Mouse (Mus musculus) 3134 (cell line): ENCODE measurements at regions not wholly inside any gene's neighbourhood (a gene's known extent, or its start where the extent isn't known, plus 50 kb on each side); places are given as distances from the start of the nearest gene placed in this dataset.

Experiments
- DNase-seq: peaks from one replicate; pipeline ENCODE4 v3.0.0-alpha.2; 2011; ENCODE audit warnings: low spot score; ENCODE audit not compliant: insufficient read length; ENCODE audit errors: extremely low read depth

DNA sequence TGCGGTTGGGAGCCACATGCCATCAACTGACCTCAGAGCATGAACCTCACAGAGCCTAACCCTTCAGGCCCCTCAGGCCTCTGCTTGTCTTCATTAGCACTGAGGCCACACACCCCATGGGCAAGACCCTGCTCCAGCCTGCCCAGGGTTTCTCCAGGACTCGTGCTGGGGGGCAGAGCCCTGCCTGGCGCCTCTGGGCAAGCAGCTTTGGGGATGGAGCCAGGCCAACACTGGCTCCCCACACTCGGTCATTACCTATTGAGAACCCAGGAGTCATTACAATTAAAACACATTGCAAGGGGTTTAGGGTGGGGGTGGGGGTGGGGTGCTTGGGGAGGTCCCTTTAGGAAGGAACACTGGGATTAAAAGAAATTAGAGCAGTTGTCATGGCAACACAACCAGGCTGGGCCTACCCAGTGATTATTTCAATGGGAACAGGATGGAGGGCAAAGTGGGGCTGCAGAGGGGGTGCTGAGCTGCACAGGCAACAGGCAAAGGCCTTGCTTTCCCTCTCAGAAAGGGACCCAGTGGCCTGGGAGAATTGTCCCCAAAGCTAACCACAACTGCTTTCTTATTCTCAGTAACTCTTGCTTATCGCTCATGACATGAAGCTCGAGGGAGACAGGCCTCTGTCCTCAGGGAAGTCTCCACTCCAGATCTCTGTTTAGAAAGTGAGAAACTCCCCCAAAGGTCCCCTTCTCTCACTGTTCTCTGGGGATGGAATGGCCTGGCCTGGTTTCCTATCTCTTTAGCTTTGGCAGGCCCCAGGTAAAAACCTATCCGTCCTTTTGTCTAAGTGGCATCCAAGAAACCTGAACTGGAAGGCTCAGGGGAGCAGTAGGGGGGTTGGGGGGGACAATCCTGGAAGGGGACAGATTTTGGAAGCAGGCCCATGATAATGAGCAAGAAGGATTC lies 235.0 kb downstream of the Sox9 start:
- no peak for DNase-seq

DNA sequence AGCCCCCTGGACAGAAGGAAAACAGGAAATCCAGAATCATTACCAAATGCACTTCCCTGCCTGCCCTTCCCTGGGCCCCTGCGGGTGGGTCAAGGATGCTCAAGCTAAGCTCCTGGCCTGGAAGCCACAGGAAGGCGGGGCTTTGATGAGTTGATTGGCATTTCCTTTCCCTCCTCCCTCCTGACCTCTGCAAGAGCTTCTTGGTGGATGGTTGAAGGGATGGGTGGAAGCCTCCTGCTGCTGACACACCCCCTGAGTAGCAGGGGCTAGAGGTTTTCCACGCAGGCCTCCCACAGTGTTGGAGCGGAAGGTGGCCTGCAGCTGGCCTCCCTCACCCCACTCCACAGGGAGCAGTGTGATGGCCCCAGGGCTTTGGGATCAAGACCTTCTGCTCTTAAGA lies 239.5 kb downstream of the Sox9 start:
- no peak for DNase-seq

DNA sequence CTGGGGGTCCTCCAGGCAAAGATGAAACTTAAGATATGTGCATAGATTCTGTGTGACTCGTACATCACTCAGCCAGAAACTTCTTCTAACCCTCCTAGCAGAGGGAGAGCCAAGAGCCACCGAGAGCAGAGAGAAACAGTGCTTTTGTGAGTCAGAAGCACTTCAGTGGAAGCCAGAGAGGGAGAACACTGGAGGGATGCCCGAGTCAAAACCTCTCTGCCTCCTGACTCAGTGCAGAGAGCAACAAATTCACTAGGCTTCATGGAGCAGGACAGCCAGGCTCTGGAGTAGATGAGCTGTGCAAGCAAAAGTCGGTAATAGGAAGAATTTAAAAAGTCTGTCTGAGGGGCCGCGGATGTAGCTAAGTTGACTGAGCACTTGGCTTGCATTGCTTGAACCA lies 245.0 kb downstream of the Sox9 start:
- peak; percentile 64 for DNase-seq

DNA sequence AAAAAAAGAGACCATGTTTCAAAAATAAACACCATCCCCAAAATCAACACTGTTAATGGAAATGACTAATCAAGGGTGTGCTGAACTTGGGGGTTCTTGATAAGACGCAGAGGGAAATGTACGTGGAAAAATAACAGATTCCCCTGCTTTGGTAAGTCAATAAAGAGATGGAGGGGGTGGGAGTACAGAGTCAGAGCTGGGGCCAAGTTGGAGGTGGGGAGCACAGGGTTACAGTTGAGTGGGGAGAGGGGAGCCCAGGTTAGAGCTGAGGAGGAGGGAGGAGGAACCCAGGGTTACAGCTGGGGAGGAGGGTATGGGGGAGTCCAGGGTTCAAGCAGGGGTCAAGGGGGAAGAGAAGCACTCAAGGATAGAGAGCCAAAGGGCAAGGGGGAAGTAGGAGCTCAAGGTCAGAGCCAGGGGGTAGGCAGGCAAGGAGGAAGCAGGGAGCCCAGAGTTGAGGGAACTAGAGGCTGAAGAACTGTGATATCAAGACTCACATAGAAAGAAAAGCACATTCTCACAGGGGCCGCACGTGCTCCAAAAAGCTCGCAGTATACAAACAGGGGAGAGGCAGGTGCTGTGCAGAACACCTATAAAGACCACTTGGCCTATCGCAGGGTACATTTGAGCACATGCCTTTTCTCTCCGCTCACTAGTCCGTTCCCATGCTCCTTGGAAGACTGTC lies 246.4 kb downstream of the Sox9 start:
- no peak for DNase-seq

DNA sequence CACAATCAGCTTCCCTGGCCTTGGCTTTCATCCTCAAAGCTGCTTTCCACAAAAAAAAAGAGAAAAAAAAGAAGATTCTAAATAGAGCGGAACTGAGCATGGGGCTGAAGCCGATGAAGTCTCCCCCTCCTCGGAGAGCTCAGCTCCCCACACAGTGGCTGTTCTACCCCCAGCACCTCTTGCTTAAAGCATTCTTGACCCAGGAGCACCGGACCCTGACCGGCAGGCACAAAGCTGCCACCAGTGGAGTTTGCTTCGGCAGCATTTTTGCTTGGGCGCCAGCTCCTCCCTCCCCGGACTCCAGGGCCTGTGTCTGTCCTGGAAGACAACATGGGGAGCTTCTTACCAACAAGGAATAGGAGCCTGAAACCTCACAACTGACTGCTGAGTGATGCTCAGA lies 249.4 kb downstream of the Sox9 start:
- no peak for DNase-seq

DNA sequence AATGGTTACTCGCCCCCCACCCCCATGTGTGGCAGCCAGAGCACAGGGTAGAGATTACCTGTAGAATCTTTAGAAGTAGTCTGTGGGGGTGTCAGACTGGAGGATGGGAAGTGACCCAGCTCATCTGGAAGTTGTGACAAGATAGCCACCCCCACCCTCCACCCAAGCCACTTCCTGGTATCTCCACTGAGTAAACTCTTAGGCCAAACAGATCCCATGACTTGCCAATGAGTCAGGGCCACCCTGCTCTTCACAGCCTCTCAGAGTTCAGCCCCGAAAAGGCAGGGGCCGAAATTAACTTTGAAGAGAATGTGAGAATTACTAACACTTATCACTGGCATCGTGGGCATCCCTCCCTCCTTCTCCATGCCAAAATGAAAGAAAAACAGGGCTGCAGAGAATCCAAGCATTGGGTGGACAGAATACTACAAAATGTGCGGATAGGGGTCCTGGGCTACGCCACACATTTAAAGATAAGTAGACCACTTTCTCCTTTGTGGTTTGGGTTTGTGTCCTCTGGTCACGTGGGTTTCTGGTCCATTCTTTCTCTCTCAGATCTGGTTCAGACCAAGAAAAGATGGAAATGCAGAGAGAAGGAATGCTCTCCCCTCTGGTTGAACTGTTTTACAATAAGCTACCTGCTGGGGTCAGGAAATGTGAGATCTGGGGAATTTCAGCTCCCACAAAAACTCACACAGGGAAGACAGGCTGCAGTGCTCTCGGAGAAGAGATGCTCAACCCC lies 250.6 kb downstream of the Sox9 start:
- DNase-seq = peak; percentile 55

DNA sequence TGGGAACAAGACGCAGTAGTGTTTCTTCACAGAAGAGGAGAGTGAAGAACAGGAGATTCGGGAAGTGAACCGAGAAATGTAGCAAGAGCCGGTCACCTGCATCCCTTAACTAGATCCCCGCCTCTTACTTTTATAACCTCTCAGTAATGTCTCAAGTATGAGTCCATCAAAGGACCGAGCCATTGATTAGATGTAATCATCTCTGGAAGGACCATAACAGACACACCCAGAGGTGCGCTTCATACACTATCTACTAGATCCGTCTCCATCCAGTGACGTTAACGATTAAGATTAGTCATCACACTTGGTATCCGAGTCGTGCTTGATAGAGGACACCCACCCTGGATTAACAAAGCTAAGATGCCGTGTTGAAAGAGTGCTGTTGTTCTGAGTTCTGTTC lies 252.9 kb downstream of the Sox9 start:
- DNase-seq = no peak

DNA sequence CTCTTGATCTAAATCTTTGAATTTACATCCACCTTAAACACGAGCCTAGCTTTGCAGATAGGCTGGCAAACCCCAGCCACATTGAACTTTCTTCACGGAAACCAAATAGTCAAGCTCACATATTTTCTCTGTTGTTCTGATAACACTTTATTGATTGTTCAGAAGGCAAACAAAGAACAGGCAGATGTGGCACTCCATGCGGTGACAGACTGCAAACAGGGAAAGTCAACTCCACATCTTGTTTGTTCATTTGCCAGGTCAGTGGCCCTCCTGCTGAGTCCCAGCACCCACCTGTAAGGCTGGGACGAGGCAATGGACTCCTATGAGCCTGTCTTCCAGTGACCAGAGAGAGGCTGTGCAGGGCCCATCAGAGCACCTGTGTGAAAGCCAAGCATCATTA lies 255.7 kb downstream of the Sox9 start:
- DNase-seq = no peak

DNA sequence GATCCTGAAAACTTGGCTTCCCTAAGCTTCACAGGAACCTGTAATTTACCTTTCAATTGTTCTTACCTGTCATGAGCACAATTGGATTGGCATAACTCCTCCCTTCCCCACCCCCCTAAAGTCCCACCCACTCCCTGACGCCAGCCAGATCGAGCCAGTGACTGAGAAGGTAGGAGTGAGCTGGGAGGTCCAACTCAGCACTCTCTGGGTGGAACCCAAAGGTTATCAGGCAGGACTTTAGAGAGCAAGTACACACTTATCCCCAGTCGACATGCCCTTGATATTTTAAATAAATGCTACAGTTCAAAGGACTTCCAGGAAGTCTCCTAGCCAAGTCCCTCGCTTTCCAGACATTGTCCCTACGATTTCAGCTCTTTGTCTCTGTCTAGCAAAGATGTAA lies 260.7 kb downstream of the Sox9 start:
- DNase-seq = no peak

DNA sequence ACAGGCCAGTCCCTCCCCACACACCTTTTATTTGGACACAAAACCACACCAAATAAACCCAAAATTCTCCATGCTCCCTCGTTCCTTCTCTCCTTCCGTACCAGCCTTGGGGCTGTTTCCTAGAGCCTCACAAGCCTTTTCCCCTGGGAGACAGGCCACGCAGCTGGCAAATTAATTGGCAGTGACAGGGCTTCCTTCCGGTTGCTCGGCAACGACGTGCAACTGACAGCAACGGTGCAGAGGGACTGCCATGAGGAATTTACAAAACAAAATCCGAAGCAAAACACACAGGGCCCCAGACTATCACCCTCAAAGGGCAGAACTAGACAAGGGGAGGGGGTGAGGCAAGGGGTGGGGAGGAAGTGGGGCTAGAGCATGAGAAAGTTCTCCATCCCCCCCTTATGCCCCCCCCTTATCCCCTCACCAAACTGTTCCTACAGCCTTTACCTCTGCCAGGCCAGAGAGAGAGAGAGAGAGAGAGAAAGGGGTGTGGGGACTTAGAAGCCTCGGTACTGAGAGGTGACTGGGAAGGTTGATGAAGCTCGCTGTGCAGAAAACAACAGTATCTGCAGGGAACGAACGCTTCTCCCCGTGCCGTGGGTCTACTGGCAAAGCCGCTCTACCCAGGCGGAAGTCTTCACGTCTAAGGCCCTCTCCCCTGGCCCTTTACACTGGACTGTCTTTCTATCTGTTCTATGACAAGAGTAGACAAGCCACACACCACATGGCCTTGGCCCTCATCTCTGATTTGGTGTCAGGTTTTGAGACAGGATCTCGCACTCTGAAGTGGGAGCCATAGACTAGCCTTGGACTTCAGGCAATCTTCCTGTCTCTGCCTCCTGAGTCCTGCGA lies 264.4 kb downstream of the Sox9 start:
- DNase-seq = peak; percentile 62

DNA sequence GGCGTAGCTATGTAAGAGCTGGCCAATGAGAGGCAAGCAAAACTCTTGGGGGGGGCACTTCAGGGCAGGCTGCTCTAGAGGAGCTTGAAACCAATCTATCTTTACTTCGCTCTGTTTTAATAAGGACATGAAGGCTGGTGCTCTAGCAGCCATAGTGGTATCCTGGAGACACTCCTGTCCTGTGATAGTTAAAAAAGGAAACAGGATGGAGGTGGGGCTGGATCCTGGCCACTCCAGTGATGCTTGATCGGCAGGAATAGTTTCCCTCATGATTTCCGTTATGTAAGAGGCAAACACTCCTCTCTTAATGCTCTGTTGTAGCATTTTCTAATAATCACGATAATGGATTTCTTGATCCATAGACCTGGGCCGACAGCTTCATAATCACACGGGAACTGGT lies 266.1 kb downstream of the Sox9 start:
- DNase-seq = no peak

DNA sequence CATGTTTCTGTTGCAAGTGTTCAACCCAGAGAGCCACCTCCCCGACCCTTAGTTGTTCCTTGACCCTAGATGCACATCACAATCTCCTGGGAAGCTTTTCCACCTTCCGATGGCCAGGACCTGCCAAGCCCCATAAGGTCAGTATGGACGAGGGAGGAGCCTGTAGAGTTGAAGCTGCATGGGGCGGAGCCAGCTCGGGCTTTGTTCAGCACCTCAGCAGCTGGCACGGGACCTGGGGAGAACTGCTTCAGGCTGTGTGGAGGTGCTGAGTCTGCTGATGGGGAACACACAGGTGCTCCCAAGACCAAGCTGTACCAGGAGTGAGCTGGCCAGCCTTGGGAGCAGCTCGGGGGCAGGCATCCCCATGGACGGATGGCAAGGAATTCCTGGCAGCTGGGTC lies 267.6 kb downstream of the Sox9 start:
- DNase-seq = no peak

DNA sequence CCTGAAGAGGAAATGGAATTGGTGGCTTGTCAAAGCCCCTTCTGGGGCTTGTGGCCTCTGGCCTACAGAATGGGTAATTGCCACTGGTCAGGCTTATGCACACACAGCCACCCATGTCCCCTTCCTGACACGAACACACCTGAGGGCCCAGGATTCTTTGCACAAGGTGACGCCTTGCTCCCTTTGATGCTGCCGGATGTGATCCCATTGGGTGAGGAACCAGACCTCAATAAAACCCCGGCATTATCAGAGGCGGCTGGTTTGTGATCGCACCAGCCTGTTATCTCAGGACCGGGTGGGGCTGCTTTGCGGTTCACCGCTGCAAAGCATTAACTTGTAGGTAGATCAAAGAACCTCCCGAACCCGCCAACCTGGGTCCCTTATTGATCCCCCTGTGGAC lies 270.5 kb downstream of the Sox9 start:
- no peak for DNase-seq

DNA sequence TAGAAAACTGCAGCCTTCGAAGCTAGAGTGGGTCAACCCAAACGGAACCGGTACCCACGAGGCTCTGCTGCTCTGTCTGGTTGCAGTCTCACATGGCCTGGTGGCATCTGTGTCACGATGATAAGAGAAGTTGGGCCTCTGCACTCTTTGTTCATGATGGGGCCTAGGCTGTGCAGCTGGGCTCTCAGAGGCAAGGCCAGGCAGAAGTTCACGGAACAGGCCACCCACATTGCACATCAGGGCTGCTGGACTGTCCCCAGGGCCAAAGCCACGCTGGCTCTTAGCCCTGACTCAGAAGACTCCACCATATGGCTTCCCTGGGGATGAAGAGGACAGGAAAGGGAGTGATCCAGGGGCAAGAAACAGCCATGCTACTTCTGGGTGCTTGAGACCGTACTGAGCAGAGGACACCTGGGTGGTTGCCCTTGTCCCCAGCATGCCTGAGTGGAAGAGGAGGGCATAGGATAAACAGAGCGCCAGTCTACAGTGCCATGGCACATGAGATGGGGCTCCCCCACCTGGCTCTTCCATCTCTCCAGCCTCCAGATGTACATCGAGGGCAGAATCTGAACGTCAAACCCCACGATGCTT lies 274.1 kb downstream of the Sox9 start:
- peak; percentile 54 for DNase-seq

DNA sequence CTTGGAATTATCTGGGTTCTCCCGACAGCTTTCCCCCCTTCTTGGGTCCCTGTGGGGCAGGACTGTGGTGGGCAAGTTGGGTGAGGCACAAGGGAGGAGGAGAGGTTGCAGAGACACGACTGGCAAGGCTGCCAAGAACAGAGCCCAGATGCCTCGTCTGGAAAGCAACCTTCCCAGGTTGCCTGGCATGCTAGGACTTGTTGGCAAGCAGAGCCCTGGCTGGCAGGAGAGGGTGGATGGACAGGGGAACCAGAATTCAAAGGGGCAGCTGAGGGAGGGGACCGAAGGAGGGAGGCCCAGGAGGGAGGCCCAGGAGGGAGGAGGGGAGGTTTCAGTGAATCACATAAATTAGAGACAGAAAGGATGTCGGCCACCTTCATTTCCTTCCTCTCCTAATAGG lies 274.8 kb downstream of the Sox9 start:
- DNase-seq = peak; percentile 42

DNA sequence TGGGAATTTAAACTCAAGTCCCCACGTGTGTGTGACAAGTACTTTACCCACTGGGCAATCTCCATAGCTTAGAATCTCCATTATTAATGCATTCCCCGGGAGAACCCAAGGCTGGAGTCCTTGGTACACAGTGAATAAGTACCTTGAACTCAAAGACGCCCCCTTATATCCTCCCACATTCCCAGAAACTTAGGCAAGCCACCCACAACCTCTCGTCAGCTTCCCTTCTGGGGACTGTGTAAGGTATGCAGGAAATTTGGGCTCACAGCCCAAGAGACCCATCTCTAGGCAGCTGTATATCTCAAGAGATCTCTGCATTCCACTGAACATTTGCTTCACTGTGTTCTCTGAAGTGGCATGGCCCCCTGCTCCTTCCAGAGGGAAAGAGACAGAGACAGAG lies 288.3 kb downstream of the Sox9 start:
- DNase-seq = no peak

DNA sequence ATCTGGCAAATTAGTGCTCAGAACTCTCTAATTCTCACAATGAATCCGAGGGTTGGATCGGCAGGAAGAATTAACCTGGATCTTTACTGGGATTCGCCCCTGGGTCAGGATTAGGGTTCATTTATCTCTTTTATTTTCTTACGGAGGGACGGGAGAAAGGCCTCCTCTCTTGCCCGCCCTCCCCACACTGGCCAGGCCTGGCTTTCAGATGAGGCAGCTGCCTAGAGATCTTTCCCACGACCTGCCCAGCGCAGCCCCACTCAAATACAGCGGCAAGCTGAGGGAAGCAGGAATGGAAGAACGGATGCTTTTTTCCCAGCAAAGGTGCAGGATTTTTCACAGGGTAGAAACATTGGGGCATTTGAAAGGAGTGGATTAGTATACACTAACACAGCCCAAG lies 289.9 kb downstream of the Sox9 start:
- no peak for DNase-seq

DNA sequence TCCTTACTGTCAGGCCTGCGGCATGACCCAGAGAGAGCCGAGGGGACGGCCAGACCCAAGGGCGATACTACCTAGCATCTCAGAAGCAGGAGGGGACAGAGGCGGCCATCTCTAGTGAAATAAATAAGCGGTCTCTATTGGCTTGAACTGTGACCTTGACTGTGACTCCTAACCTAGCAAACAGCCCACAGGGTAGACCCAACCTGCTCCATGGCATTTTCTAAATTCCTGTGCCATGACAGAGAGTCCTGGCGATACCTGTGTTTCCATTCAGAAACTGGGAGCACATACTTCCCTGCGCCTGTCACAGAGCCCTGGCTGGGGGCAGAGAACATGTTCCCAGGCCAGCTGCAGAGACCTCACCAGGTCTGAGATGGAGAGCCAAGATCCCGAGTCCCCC lies 292.3 kb downstream of the Sox9 start:
- peak; percentile 83 for DNase-seq

DNA sequence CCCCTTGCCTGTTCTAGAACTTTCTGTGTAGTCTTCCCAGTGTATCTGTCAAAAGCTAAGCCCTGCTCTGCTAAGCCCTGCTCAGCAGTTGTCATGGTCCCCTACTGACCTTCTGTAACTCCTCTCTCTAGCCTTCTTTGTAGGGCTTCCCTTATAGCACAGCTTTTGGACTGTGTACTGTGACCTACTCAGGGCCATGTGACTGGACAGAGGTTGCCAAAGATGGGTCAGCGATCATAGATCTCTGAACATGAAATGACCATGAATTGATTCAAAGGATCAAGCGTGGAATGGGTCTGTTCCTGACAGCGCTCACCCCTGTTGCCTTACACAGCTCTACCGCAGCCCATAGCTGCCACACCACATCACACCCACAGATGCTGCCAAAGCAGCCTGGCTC lies 294.3 kb downstream of the Sox9 start:
- no peak for DNase-seq

DNA sequence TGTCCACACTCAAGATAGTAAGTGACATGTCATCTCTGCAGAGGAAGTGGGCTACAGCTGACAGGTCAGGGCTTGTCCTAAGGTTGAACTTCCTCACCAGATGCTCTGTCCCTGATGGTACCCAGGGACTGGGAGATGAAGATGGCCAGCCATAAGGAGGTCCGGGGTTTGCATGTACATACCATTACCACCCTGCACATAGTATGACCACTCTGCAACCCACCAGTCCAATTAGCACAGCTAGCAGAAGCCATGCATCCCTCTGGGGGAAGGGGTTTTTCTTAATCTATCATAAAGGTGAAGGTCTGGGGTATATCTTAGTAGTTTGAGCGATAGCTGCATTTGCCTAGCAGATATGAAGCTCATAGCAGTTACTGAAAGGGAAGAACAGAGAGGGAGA lies 298.3 kb downstream of the Sox9 start:
- no peak for DNase-seq
